Mouse (Mus musculus) ZHBTc4 (cell line): ENCODE results near the gene Cldnd2.

Experiments used
- DNase-seq: peaks from one replicate; pipeline ENCODE4 v3.0.0-alpha.2; 2011; ENCODE audit warnings: low read depth, low spot score

The Cldnd2 gene

DNA sequence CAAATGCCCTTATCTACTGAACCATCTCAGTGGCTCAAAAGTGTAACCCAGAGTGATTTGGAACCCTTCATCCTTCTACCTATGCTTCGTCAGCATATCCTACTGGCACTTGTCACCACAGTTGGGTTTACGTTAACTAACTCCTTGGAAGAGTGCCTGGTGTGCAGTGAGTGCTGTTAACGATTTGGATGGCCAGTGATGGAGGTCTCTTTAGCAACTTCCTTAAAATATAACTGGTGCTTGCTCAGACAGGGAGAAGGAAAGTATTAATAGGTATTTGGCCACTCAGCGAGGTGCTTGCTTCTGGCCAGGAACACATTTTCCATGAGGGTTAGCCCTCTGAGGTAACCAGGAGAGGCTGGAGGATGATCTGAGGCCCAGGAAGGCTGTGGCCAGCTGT lies 7.2 kb downstream of the Cldnd2 start:
- no peak for DNase-seq

DNA sequence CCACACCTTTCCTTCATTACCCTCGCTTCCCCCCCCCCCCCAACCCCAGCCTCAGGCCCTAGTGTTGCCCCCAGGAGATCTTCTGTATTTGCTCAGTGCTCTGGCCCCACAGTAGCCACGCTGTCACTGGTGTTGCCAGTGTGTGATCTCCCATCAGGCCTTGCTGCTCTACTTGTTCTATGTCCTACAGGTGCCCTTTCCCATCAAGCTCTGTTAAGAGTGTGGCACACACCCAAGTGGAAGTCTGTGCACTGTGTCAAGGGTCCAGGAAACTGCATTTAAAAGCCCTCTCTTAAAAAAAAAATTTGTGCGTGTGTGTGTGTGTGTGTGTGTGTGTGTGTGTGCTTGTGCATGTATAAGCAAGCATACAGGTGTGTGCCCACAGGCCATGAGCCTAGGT lies 7.7 kb downstream of the Cldnd2 start:
- DNase-seq = no peak

DNA sequence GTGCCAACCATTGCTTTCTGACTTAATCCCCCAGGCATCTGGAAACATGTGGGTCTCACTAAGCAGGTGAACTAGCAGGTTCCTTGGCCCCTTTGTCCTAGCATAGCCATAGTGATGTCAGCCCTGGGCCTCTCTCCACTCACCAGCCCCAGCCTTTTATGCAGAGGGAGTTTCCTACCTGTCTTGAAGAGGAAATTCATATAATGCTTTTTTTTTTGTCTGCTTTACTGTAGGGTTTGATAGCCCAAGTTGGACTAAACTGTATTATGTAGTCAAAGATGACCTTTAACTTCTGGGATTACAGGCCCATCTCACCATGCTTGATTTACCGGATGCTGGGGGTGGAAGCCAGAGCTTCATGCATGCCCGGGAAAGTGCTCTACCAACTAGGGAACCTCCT lies 9.2 kb downstream of the Cldnd2 start:
- DNase-seq = no peak

DNA sequence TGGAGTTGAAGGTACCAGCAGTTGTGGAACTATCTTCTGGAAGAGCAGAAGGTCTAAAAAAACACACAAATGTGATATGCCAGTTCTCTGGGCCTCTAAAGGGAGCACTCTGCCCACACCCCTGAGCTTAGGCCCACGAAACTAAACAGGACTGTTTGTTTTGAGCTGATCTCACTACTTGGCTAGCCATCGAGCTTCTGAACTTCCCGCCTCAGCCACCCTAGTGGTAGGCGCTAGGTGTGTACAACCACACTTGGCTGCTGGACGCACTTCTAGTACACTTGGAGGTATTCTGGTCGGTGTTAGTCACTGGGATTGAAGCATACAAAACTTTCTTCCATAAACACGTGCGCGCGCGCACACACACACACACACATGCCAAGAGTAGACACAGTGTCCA lies 11.1 kb downstream of the Cldnd2 start:
- peak; percentile 26 for DNase-seq

DNA sequence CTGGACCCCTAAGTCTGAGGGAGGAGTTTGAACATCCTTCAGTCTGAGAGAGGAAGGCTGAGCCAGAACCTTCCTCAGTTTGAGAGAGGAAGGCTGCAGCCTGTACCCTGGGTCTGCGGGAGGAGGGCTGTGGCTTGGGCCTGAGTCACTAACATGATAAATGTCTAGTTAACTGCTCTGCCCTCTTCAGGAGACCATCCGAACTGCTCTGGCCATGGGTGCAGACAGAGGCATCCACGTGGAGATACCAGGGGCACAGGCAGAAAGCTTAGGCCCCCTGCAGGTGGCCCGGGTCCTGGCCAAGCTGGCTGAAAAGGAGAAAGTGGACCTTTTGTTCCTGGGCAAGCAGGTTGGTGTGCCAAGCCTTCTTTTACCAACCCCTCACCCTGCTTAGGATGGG lies 12.0 kb downstream of the Cldnd2 start:
- DNase-seq = peak; percentile 82

DNA sequence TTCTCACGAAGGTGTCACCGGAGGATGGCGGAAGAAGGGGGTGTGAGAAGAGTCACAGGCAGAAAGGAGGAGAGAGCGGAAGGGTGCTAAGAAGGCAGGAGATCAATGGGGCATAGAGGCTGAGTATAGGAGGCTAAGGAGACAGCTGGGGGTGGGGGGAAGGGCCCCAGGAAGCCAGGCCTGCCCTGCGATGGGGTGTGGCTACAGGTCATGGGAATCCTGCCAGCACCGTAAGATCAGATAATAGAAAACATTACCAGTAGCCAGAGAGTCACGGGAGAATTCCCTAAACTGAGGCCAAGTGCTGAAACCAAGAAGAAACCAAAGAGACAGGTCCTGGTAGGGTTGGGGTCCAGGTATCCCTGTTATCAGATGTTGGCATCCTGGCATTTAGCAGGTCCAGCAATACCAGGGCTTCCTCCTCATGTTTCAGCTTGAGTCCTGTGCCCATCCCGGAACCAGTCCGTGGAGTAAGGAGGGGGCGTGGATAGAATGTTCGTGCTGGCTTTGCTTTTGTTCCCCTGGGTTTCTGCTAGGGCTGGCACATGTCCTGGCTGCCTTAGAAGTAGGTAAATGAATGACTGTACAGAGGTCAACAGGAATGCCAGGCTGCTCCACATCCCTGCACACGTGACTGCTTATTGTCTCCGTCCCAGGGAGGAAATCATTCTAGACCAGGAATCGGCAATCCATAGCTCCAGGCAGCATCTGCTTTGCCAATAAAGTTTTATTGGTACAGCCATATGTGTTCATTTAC lies 13.2 kb downstream of the Cldnd2 start:
- DNase-seq = no peak

DNA sequence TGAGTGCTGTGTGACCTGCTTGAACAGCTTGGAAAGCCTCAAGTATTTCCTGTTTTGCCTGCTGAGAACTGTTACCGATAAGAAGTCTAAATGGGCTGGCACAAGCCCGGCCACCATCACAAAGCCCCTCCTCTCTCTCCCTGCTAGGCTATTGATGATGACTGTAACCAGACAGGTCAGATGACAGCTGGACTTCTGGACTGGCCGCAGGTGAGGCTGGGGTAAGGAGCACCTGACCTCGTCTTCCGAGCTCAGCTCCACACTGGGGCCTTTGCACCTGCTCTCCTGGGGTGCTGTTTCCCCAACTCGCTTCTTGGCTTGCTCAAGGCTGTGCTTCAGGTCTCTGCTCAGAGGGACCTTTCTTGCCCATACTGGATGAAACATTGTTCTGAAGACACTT lies 13.8 kb downstream of the Cldnd2 start:
- no peak for DNase-seq

DNA sequence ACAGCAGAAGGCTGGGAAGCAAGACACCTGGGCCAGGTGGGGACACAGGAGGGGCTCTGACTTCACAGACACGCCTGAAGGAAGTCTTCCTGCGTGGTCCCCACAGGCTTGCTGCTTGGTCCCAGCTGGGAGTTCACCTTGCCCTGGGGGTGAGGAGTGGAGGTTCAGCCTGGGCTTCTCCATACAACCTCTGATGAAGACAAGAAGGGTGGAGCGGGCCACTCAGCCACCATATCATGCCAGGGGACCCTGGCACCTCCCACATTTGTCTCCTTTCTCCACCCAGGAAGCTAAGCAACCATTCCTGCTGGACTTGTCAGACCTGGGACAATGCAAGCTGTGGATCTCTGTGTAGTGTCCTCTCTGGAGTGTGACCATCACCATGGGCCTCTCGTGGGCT lies 22.3 kb downstream of the Cldnd2 start, which contains the start of gene Vsig10l:
Vsig10l (plus strand) TSS at position 301 of the 400 bp plus-strand sequence.
- DNase-seq = no peak

DNA sequence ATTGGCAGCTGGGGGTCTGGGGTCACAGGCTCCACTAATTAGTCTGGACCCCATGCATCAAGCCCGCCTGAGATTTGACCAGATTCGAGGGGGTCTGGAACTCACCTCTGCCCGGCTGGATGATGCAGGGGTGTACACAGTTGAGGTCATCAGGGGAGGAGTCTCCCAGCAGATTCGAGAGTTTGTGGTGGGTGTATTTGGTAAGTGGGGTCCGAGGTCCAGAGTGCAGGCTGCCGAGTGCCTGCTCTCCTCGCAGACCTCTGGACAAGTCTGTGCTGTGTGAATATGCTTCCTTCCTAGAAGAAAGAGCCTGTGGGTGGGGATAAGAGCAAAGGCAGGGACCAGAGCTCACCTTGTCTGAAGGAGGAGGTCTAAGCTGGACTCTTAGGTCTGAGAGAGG lies 23.4 kb downstream of the Cldnd2 start:
- DNase-seq = no peak

DNA sequence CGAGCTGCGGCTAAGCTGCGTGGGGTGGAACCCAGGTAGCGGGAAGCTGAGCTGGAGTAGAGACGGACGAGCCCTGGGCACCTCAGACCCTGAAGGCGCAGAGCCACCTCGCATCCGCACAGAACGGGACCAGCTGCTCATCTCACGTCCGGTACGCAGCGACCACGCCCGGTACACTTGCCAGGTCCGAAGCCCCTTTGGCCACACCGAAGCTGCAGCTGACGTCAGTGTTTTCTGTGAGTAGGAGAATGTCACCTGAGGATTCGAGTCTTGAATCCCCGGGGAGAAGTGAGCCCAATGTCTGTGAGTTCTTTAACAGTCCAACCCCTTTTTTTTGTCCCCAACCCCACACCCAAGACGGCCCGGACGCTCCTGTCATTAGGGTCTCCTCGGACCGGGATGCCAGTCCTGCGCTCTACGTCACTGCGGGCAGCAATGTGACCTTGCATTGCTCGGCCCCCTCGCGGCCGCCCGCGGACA lies 24.3 kb downstream of the Cldnd2 start:
- peak; percentile 45 for DNase-seq

DNA sequence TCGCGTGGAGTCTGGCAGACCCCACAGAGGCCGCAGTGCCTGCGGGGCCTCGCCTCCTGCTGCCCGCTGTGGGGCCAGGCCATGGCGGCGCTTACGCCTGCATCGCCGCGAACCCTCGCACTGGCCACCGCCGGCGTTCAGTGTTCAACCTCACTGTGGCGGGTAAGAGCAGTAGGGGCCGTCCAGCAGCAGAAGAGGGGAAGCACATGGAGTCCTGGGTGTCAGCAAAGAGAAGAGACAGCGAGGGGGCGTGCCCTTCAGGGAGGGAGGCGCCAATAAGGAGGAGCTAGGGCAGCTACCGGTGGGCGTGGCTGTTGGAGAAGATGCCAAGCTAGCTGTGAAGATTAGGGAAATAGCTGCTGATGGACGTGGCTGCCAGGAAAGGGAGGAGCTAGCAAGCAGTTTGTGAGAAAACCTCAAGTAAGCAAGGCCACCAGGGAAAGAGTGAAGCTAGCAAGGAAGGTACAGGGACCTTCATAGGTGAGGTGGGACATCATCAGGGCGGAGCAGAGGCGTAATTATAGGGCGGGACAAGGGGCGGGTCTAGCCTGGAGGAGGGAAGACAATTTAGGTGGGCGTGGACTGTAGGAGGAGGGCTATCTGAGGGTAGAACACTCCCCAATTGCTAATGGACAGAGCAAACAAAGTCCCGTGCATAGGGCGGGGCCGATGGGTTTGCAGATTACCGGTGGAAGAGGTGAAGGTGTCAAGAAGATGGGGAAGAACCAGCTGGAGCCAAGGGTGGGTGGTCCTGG lies 24.9 kb downstream of the Cldnd2 start:
- peak; percentile 97 for DNase-seq

DNA sequence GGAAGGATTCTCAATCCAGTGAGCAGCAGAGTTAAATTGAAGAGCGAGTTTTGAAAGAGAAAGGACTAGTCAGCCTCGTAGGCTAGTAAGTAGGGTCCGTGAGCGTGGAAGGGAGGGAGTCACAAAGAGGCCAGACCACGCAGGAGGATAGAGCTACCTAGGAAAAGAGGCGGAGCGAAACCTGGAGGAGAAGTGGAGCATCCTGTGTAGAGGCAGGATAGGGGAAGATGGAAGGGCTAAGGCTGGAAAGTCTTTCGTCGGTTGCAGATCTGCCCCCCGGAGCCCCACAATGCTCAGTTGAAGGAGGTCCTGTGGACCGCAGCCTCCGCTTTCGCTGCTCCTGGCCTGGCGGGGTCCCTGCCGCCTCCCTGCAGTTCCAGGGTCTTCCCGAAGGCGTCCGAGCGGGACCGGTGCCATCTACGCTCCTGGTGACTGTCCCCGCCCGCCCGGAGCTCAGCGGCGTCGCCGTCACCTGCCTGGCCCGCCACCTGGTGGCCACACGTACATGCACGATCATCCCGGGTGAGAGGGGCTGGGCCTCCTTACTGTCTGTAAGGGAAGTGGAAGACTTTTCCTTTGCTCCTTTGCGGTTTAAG lies 25.6 kb downstream of the Cldnd2 start:
- peak; percentile 96 for DNase-seq

DNA sequence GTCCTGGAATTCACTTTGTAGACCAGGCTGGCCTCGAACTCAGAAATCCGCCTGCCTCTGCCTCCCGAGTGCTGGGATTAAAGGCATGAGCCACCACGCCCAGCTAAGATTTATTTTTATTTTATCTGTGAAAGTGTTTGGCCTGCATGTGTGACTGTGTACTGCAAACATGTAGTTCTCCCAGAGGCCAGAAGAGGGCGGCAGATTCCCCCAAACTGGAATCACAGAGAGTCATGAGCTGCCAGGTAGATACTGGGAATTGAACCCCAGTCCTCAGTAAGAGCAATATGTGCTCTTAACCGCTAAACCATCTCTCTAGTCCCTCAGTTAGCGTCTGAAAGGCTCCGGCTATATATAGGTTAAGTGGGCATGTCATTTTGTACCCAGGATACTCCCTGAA lies 29.8 kb downstream of the Cldnd2 start:
- peak; percentile 73 for DNase-seq

DNA sequence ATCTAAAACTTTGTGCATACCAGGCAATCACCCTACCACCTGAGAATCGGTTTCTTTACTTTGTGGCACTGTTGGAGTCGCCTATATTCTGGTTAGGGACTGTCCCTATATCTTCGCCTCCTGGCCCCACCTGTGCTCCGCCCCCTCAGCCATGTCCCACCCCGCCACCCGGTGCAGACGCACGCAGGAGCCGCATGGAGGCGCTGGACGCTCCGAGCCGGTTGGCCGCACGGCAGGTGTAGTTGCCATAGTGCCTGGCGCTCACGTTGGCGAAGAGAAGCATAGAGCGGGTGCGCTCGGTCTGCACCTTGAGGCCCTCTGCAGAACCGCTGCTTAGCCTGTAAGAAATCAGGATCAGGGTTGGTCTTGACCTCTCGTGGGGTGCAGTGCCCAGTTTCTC lies 35.1 kb downstream of the Cldnd2 start:
- peak; percentile 88 for DNase-seq

DNA sequence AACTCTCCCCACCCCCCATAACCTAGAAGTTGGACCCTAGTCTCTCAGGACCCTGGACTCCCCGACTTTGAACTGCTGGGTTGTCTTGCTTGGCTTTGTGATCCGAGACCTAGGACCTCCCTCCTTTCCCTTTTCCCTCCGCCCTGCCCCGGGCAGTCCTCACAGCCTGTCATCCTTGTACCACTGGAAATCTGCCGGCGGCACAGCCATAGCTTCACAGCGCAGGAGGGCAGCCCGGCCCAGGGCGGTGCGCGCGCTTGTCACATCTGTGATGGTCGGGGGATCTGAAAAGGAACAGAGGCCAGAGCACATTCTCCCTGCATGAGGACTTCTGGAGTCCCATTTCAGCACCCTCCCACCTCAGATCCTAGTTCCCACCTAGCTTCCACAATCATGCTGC lies 35.8 kb downstream of the Cldnd2 start:
- DNase-seq = peak; percentile 29

DNA sequence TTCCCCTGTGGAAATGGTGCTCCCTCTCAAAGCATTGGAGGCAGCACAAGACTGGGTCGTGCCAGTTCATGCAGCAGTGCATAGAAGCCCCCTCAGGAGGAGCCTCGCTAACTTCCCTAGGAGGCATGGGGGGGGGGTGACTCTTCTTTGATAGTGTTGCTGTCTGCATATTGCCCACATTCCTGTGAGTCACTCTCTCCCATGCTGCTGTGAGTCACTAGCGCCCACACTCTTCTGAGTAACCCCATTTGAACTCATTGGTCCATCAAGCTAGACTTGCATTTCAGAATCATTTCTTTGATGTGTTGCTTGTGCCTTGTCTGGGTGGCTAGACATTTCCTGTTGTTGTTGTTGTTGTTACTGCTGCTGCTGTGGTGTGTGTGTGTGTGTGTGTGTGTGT lies 40.6 kb downstream of the Cldnd2 start:
- DNase-seq = no peak

DNA sequence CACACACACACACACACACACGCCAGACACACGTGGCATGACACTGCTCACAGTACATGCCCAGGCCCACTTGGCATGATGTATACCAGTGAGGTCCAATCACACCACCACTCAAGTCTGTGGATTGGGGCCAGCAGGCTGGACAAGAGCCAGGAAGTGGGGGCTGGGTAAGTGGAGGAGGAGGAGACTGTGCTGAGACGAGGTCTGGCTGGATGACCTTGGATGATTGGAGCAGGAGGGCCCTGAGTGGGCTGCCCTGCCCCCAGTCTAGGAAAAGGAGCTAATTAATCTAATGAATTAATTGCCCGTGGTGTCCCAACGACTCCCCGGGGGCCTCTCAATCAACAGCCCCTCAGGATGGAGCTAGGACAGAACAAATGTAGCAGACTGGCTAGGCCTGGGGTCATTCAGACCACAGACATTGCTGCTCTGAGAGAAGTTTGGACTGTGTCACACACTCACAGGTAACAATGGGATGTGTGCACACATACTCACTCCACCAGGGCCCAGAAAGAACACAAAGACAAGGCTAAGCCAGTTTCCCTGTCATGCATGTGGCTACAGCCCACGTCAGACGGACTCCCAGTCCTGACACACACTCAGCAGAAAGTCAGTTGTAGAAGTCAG lies 41.6 kb downstream of the Cldnd2 start:
- no peak for DNase-seq

DNA sequence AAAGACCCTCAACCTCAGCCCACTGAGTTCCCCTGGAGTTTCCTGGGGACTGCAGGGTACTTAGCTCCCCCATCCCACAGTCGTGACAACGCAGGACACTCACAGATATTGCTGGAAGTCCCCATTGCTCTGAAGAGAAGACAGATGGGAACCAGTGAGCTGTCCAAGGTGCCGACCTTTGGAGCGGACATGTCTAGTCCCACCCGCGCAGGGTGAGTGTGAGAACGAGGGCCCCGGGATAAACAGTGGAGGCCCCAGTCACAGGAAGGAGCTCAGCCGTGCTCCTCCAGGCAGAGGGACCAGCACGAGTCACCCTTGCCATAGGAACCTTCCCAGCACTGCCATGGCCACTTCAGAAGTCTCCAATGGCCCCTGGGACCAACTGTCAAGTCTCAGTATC lies 42.7 kb downstream of the Cldnd2 start:
- peak; percentile 51 for DNase-seq

DNA sequence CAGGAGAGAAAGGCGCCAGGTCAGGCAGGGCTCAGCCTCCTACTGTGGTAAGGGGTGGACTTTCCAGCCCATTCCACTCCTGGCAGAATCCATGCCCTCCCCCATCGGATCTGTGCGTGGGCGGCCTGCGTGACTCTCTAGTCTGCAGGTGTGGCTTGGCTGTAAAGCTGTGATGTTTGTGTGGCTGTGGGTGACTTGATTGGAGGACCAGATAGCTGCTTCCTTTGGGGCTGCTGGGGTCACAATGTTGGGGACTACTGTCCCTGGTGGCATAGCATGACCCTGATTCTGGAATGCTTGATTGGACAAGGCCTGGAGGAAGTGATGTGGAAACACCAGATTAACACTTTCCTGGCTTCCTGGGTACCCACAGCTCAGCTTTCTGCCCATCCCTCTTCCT lies 48.1 kb downstream of the Cldnd2 start:
- DNase-seq = no peak

DNA sequence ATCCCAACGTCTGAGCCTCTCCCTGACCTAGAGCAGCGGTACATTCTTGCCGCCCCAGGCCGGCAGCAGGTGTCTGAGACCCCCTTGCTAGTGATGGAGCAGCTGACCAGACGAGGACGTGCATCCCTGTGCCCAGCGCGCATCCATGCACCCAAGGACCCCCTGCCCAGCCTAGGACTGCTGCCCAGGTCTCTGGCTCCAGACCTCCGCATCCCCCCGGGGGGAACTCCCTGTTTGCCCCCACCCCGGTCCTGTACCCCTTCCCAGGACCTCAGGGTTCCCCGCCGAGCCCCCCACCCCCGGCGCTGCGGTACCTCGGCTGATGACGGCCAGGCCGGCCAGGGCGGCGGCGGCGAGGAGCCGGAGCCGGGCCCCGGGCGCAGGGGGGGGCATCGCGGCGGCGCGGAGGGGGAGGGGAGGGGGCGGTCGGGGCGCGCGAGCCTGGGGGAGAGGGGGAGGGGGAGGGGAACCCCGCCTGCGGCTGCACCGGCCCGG lies 49.1 kb downstream of the Cldnd2 start, which contains the start of gene Iglon5:
Iglon5 (minus strand) TSS at position 445 of the 495 bp plus-strand sequence.
- no peak for DNase-seq

DNA sequence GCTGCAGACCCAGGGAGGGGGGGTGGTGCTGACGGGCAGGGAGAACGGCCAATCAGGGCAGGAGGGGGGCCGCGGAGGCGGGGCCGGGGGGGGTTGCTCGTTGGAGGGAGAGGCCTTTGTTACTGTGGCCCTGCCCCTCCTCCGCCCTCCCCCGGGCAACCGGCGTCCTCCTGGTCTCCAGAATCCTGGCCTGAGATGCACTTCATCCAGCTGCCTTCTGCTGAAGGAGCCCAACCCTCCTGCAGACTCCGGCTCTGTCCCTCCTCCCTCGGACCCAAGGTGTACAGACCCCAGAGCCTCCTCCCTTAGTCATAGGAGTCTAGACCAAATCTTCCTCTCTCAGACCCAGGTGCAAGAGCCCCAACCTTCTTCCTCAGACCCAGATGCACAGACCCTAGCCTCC lies 49.6 kb downstream of the Cldnd2 start:
- DNase-seq = peak; percentile 54

DNA sequence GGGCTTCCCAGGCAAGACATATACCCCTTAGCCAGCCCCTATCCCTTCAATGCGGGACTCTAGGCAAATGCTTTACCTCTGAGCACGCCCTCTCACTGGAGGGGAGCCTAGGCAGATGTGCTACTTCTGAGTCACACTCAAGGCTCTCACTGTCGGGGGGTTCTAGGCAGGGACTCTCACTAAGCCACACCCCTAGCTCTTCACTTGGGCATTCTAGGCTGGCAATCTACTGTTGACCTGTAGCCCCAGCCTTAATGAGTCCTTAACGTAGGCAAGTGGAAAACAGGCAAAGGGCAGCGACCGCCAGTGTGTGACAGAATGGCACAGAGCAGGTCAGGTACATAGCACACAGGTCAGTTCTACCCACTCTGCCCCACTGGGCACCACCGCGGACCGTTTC lies 50.3 kb downstream of the Cldnd2 start:
- DNase-seq = no peak
